Mouse (Mus musculus) macrophage (primary cell): ENCODE measurements around the gene Pitpna. TPM values are rescaled to one million over a fixed set of nuclear protein-coding genes. Genes with fewer than 3 reads are reported as not detected.

ENCODE experiments used
- polyA plus RNA-seq: library from polyadenylated mRNA; stranded (reverse); fragments of 250-400 nt; gene quantifications from 3 replicates; pipeline ENCODE4 v1.2.4, GENCODE M21; 2018; ENCODE audit warnings: inconsistent platforms

The Pitpna gene
- polyA plus RNA-seq, 1 experiment from 2014 or later, result 582 TPM

Other genes starting within 250 kb of the Pitpna start
- gene Rpa1, start 239.8 kb upstream of the Pitpna start, polyA plus RNA-seq, result 37.9 to 93.2 TPM (median 39.5 TPM) in 3 replicates
- 3.6 to 6.3 TPM (median 5.0 TPM) in 3 replicates for gene Smyd4, start 239.7 kb upstream of the Pitpna start, polyA plus RNA-seq
- 0.86 to 1.0 TPM in 2 of 3 replicates, not detected in the other for gene Serpinf1, start 165.4 kb upstream of the Pitpna start, polyA plus RNA-seq
- gene Serpinf2, start 148.5 kb upstream of the Pitpna start, polyA plus RNA-seq, result 0.11 TPM in 1 of 3 replicates, not detected in the others
- gene Wdr81, start 133.4 kb upstream of the Pitpna start, polyA plus RNA-seq, result 45.8 to 53.6 TPM (median 49.5 TPM) in 3 replicates
- 2.5 to 4.9 TPM (median 4.5 TPM) in 3 replicates for gene Tlcd2, start 126.4 kb upstream of the Pitpna start, polyA plus RNA-seq
- gene Prpf8, start 101.3 kb upstream of the Pitpna start, polyA plus RNA-seq, result 72.5 to 92.1 TPM (median 86.0 TPM) in 3 replicates
- gene Rilp, start 78.0 kb upstream of the Pitpna start, polyA plus RNA-seq, result 6.6 to 7.4 TPM (median 7.1 TPM) in 3 replicates
- 8.6 to 19.0 TPM (median 16.2 TPM) in 3 replicates for gene Scarf1, start 74.6 kb upstream of the Pitpna start, polyA plus RNA-seq
- 250 to 450 TPM (median 359 TPM) in 3 replicates for gene Slc43a2, start 56.4 kb upstream of the Pitpna start, polyA plus RNA-seq
- 20.3 to 48.0 TPM (median 38.4 TPM) in 3 replicates for gene Inpp5k, start 42.9 kb downstream of the Pitpna start, polyA plus RNA-seq
- gene Myo1c, start 62.4 kb downstream of the Pitpna start, polyA plus RNA-seq, result 62.9 to 77.4 TPM (median 64.6 TPM) in 3 replicates
- 52.3 to 73.1 TPM (median 60.5 TPM) in 3 replicates for gene Crk, start 91.2 kb downstream of the Pitpna start, polyA plus RNA-seq
- 317 to 1,145 TPM (median 466 TPM) in 3 replicates for gene Ywhae, start 144.8 kb downstream of the Pitpna start, polyA plus RNA-seq
- gene Doc2b, start 208.0 kb downstream of the Pitpna start, polyA plus RNA-seq, result not detected in 3 replicates